Mouse (Mus musculus): ENCODE data around the gene Tbc1d21. TPM values are rescaled to one million over a fixed set of nuclear protein-coding genes. Genes with fewer than 3 reads are reported as not detected.

Tbc1d21 gene
- polyA plus RNA-seq, 1 experiment from 2014 or later = not detected

DNA sequence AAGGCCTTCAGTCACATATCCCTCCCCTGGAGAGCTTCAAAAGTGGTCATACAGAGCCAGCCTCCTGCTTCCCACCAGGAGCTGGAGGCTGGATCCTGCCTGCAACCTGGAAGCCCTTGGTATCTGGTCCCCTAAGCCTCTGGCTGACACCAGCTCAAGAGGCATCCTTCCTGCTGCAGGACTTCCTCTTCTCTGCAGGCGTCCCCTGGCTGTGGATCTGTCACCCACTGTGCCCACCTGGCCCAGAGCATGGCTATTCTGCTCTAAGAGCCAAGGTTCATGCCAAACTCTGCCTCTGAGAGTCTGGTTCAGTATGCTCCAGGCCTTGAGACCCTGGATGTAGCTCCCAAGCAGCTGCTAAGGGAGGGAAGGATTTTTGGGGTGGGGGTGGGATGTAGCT, 23.6 kb upstream of the Tbc1d21 start:
- Histone ChIP-seq H3K36me3 (ENCODE audit: control insufficient read depth, insufficient read depth, low read length) (no peaks in the 10 kb centered on the region), H3K27ac (ENCODE audit: low read length) (no peak overlapping the region), H3K27me3 (ENCODE audit: control insufficient read depth, insufficient read depth, low read length) (no peaks in the 10 kb centered on the region), H3K9ac (replicated peaks; ENCODE audit: low read depth, low read length) (no peak overlapping the region), H3K4me1 (ENCODE audit: control insufficient read depth, insufficient read depth, low read length) (no peaks in the 10 kb centered on the region), H3K9me3 (ENCODE audit: control insufficient read depth, low read depth, low read length) (no peaks in the 10 kb centered on the region), H3K4me3 (ENCODE audit: low read depth, low read length) (no peak overlapping the region), H3K4me2 (replicated peaks; ENCODE audit: low read depth, low read length) (no peak overlapping the region)
- 45% methylated on average over 1 of the region's 1 CpGs for WGBS
- no peak for ATAC-seq (ENCODE audit: insufficient number of reproducible peaks, insufficient read depth, low FRiP score, low read depth)

DNA sequence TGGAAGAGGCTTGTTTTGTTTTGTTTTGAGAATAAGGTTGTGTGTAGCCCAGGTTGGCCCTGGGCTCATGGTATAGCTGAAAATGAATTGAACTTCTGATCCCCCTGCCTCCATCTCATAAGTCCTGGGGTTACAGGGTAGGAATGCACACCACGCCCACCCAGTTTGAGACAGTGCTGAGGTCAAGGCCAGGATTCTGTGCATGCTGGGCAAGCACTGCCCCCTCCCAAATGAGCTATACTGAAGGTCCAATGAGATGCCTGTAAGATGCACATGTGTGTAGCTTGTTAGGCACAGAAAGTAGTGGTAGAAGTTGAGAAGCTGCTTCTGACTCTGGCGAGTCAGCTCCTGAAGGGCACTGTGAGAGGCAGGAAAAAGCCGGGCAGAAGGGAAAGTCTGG, 18.1 kb upstream of the Tbc1d21 start:
- Histone ChIP-seq H3K9me3 (ENCODE audit: control insufficient read depth, low read depth, low read length) (no peaks in the 10 kb centered on the region), H3K27me3 (ENCODE audit: control insufficient read depth, insufficient read depth, low read length) (no peaks in the 10 kb centered on the region), H3K4me3 (ENCODE audit: low read depth, low read length) (no peak overlapping the region), H3K4me2 (replicated peaks; ENCODE audit: low read depth, low read length) (no peak overlapping the region), H3K9ac (replicated peaks; ENCODE audit: low read depth, low read length) (no peak overlapping the region), H3K36me3 (ENCODE audit: control insufficient read depth, insufficient read depth, low read length) (no peaks in the 10 kb centered on the region), H3K4me1 (ENCODE audit: control insufficient read depth, insufficient read depth, low read length) (no peaks in the 10 kb centered on the region), H3K27ac (ENCODE audit: low read length) (no peak overlapping the region)
- ATAC-seq (ENCODE audit: insufficient number of reproducible peaks, insufficient read depth, low FRiP score, low read depth) = no peak
- WGBS = 58% methylated on average over 3 of the region's 3 CpGs

DNA sequence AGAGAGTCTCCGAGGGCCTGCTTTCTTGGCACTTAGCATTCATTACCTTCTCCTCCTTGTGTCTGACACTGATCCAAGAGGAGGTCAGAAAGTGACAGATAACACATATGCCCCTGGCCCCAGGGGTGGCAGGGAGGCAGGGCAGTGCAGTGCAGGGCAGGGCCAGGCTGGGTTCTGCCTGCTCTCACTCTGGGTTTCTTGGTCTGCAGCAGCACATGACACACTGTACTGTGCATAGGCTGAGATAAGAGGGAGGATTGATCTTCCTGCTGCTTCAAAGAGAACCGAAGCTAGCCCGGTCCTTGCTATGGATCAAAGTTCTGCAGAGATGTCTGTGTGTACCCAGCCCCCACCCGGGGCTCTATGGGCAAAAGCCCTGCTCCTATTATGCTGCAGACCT, 8.6 kb upstream of the Tbc1d21 start:
- H3K36me3 ChIP-seq (ENCODE audit: control insufficient read depth, insufficient read depth, low read length) = no peaks in the 10 kb centered on the region
- H3K4me2 ChIP-seq (replicated peaks; ENCODE audit: low read depth, low read length) = no peak overlapping the region
- WGBS = 36% methylated on average over 4 of the region's 4 CpGs
- H3K9ac ChIP-seq (replicated peaks; ENCODE audit: low read depth, low read length) = no peak overlapping the region
- H3K9me3 ChIP-seq (ENCODE audit: control insufficient read depth, low read depth, low read length) = no peaks in the 10 kb centered on the region
- no peak overlapping the region for H3K4me3 ChIP-seq (ENCODE audit: low read depth, low read length)
- H3K27me3 ChIP-seq (ENCODE audit: control insufficient read depth, insufficient read depth, low read length) = no peaks in the 10 kb centered on the region
- no peak overlapping the region for H3K27ac ChIP-seq (ENCODE audit: low read length)
- no peaks in the 10 kb centered on the region for H3K4me1 ChIP-seq (ENCODE audit: control insufficient read depth, insufficient read depth, low read length)
- ATAC-seq (ENCODE audit: insufficient number of reproducible peaks, insufficient read depth, low FRiP score, low read depth) = no peak

DNA sequence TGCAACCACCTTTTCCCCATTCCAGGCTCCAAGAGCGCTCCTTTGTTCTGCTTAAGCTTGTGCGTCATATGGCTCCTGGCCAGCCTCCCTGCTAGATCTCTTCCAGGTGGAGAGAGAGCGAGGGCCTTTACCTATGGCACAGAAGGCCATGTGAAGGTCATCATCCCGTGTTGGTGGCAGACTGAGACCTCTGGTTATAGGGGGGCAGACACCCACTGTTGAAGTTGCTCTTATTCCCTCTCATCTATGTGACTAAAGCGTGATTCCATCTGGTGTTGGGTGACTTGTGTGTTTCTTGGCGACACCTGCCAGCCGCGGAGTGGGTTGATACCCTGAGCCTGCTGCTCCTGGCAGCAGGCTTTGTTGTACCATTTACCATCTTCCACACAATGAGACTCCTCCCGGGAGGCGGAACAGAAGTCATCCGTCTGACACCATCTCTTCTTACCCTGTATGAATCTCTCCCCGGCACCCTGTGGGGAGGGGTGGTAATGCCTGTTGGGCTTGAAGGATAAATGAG, 3.7 kb upstream of the Tbc1d21 start:
- Histone ChIP-seq H3K4me2 (replicated peaks; ENCODE audit: low read depth, low read length) (no peak overlapping the region), H3K4me3 (ENCODE audit: low read depth, low read length) (no peak overlapping the region), H3K36me3 (ENCODE audit: control insufficient read depth, insufficient read depth, low read length) (no peaks in the 10 kb centered on the region), H3K27me3 (ENCODE audit: control insufficient read depth, insufficient read depth, low read length) (no peaks in the 10 kb centered on the region), H3K27ac (ENCODE audit: low read length) (no peak overlapping the region), H3K9ac (replicated peaks; ENCODE audit: low read depth, low read length) (no peak overlapping the region), H3K9me3 (ENCODE audit: control insufficient read depth, low read depth, low read length) (no peaks in the 10 kb centered on the region), H3K4me1 (ENCODE audit: control insufficient read depth, insufficient read depth, low read length) (no peaks in the 10 kb centered on the region)
- ATAC-seq (ENCODE audit: insufficient number of reproducible peaks, insufficient read depth, low FRiP score, low read depth) = no peak
- 69% methylated on average over 12 of the region's 12 CpGs for WGBS

DNA sequence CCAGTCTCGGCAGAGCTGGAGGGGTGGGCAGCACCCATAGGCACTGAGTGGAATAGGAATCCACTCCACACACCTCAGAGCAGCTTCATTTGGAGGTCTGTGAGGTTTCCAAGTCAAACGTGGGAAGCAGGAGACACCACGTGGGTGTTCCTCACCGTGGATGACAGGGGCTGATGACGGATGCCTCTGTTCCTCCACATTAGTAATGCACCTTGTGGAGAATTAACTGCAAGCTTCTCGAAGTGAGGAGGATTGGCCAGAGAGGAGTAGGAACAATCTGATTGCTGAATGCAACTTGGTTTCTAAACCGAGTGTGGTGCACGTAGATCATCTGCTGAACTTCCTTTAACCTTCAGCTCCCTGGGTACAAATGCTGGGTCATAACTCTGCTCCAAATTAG, 1.7 kb upstream of the Tbc1d21 start:
- 33% methylated on average over 8 of the region's 8 CpGs for WGBS
- no peak overlapping the region for H3K27ac ChIP-seq (ENCODE audit: low read length)
- no peaks in the 10 kb centered on the region for H3K36me3 ChIP-seq (ENCODE audit: control insufficient read depth, insufficient read depth, low read length)
- no peak overlapping the region for H3K9ac ChIP-seq (replicated peaks; ENCODE audit: low read depth, low read length)
- no peaks in the 10 kb centered on the region for H3K9me3 ChIP-seq (ENCODE audit: control insufficient read depth, low read depth, low read length)
- no peak overlapping the region for H3K4me2 ChIP-seq (replicated peaks; ENCODE audit: low read depth, low read length)
- no peaks in the 10 kb centered on the region for H3K4me1 ChIP-seq (ENCODE audit: control insufficient read depth, insufficient read depth, low read length)
- ATAC-seq (ENCODE audit: insufficient number of reproducible peaks, insufficient read depth, low FRiP score, low read depth) = no peak
- no peak overlapping the region for H3K4me3 ChIP-seq (ENCODE audit: low read depth, low read length)
- no peaks in the 10 kb centered on the region for H3K27me3 ChIP-seq (ENCODE audit: control insufficient read depth, insufficient read depth, low read length)

DNA sequence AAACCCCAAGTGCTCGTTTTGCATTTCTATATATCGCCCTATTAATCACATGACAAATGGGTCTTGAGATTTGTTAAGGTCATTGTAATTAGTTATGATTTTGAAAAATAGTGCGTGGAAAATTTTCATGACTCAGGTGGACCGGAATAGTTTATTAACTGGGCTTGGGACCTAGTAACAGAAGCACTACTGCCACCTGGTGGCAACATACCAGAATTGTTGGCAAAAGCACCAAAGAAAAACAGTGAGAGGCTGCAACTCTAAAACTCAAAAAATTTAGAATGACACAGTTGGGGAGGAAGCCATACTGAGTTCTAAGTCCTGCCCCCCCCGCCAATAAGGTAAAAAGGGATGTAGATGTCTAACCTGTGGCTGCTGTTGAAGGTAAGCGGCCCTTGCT, 611 bp downstream of the Tbc1d21 start:
- ATAC-seq (ENCODE audit: insufficient number of reproducible peaks, insufficient read depth, low FRiP score, low read depth) = no peak
- Histone ChIP-seq H3K9me3 (ENCODE audit: control insufficient read depth, low read depth, low read length) (no peaks in the 10 kb centered on the region), H3K36me3 (ENCODE audit: control insufficient read depth, insufficient read depth, low read length) (no peaks in the 10 kb centered on the region), H3K9ac (replicated peaks; ENCODE audit: low read depth, low read length) (no peak overlapping the region), H3K4me2 (replicated peaks; ENCODE audit: low read depth, low read length) (no peak overlapping the region), H3K4me1 (ENCODE audit: control insufficient read depth, insufficient read depth, low read length) (no peaks in the 10 kb centered on the region), H3K27ac (ENCODE audit: low read length) (no peak overlapping the region), H3K4me3 (ENCODE audit: low read depth, low read length) (no peak overlapping the region), H3K27me3 (ENCODE audit: control insufficient read depth, insufficient read depth, low read length) (no peaks in the 10 kb centered on the region)
- WGBS = 48% methylated on average over 6 of the region's 6 CpGs

DNA sequence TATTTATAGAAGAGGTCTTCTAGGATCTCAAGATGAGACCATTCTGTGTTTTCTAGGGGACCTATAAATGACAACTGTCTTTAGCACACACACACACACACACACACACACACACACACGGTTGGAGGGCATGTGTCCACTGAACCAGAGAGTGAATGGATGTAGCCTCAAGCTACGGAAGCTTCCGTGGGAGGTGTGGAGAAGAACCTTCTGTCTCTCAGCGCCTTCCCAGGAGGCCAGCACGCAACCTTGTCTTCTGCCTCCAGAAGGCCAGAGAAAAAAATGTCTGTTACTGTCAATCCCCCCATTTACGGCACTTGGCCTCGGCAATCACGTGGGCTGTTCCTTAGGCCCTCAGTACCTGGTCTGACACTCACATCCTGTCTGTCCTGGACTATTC, 5.9 kb downstream of the Tbc1d21 start:
- Histone ChIP-seq H3K9me3 (ENCODE audit: control insufficient read depth, low read depth, low read length) (no peaks in the 10 kb centered on the region), H3K36me3 (ENCODE audit: control insufficient read depth, insufficient read depth, low read length) (no peaks in the 10 kb centered on the region), H3K4me3 (ENCODE audit: low read depth, low read length) (no peak overlapping the region), H3K4me2 (replicated peaks; ENCODE audit: low read depth, low read length) (no peak overlapping the region), H3K27me3 (ENCODE audit: control insufficient read depth, insufficient read depth, low read length) (no peaks in the 10 kb centered on the region), H3K9ac (replicated peaks; ENCODE audit: low read depth, low read length) (no peak overlapping the region), H3K4me1 (ENCODE audit: control insufficient read depth, insufficient read depth, low read length) (no peaks in the 10 kb centered on the region), H3K27ac (ENCODE audit: low read length) (no peak overlapping the region)
- 82% methylated on average over 8 of the region's 8 CpGs for WGBS
- no peak for ATAC-seq (ENCODE audit: insufficient number of reproducible peaks, insufficient read depth, low FRiP score, low read depth)

DNA sequence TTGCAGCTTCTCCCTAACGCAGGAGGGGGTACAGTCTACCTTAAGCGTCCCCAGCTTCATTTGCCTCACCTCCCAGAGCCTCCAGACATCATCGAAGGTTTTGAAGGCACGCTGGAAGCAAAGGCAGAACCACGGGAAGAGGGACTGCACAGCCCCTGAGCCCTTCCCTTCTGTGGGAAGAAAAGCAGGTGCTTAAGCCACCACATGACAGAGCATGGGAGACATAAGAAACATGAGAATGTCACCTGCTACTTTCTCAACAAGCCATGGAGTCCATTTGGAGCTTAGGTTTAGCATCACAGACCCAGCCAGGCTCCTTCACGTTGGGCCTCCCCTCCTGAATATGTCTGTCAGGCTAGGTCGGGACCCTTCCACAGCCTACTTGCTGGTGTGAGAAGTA, 8.3 kb downstream of the Tbc1d21 start:
- 66% methylated on average over 7 of the region's 7 CpGs for WGBS
- no peak overlapping the region for H3K4me3 ChIP-seq (ENCODE audit: low read depth, low read length)
- H3K4me1 ChIP-seq (ENCODE audit: control insufficient read depth, insufficient read depth, low read length) = no peaks in the 10 kb centered on the region
- ATAC-seq (ENCODE audit: insufficient number of reproducible peaks, insufficient read depth, low FRiP score, low read depth) = no peak
- no peak overlapping the region for H3K4me2 ChIP-seq (replicated peaks; ENCODE audit: low read depth, low read length)
- H3K27me3 ChIP-seq (ENCODE audit: control insufficient read depth, insufficient read depth, low read length) = no peaks in the 10 kb centered on the region
- H3K9me3 ChIP-seq (ENCODE audit: control insufficient read depth, low read depth, low read length) = no peaks in the 10 kb centered on the region
- no peak overlapping the region for H3K9ac ChIP-seq (replicated peaks; ENCODE audit: low read depth, low read length)
- no peaks in the 10 kb centered on the region for H3K36me3 ChIP-seq (ENCODE audit: control insufficient read depth, insufficient read depth, low read length)
- no peak overlapping the region for H3K27ac ChIP-seq (ENCODE audit: low read length)

DNA sequence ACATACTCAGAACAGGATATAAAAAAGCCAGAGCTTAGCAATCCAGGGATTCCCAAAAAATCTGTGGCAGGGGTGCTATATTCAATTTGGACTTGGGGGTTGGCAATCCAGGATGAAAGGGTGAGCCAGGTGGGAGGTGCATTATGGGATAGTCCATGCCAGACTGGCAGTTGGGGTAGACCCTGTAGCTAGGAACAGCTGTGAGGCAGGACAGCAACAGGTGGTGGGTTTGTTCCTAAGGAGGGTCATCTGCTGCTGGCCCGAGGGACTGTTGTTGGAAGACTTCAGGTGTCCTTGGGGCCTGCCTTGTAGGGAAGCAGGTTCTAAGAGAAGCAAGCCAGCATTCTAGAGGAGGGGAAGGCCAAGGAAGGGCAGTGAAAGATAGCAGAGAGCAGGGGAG, 8.9 kb downstream of the Tbc1d21 start:
- Histone ChIP-seq H3K4me2 (replicated peaks; ENCODE audit: low read depth, low read length) (no peak overlapping the region), H3K9me3 (ENCODE audit: control insufficient read depth, low read depth, low read length) (no peaks in the 10 kb centered on the region), H3K4me3 (ENCODE audit: low read depth, low read length) (no peak overlapping the region), H3K36me3 (ENCODE audit: control insufficient read depth, insufficient read depth, low read length) (no peaks in the 10 kb centered on the region), H3K9ac (replicated peaks; ENCODE audit: low read depth, low read length) (no peak overlapping the region), H3K4me1 (ENCODE audit: control insufficient read depth, insufficient read depth, low read length) (no peaks in the 10 kb centered on the region), H3K27ac (ENCODE audit: low read length) (no peak overlapping the region), H3K27me3 (ENCODE audit: control insufficient read depth, insufficient read depth, low read length) (no peaks in the 10 kb centered on the region)
- ATAC-seq (ENCODE audit: insufficient number of reproducible peaks, insufficient read depth, low FRiP score, low read depth) = no peak
- 80% methylated on average over 1 of the region's 1 CpGs for WGBS

All from stomach, embryonic 14.5 days (tissue).